Mouse (Mus musculus): Measurements from ENCODE around the gene Dnajb9.
"Not testable (repeated sequence)": the region's sequence is repeated elsewhere in the genome, so short reads cannot be mapped to it uniquely, and the experiment has no call there.

Gene Dnajb9

DNA sequence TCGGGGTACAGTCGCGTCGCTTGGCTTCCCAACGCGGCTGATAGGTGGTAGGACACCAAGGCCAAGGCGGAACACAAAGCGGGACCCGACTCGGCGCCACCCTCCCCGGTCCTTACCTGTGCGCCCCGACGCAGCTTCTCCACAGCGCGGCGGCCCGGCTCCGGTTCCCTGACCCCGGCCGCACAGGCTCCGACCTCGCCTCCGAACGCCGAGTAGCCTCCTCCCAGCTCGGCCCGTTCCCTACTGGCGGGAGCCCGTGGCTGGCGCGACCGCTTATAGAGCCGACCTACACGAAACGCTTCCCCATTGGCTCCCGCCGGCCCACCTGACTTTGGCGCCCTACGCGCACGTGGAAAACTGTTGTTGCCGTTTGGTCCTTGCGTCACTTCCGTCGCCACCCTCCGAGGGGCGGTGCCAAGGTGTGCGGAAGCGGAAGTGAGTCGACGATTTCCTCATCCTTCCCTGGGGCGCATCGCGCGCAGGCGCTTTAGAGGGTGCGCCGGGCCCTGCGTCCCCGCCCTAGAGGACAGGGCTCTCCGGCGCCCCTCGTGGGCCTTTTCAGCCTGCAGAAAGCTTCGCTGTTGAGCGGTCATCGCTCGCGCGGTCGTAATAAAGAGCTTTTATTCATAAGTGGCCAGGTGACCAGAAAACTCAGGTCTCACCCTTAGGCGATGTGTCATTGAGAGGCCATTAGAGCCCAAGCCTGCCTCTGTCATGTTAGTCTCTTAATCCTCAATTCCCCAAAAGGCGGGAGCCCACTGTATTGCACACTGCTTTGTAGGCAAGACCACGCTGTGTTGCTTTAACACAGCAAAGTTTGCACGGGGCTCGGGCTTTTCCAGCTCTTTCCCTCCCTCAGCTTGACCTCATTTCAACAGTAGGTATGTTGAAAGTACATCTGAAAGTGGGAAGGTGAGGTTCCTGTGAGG lies at the start of gene Dnajb9:
Gene Dnajb9, minus strand, starts transcription at position 503 of the 929 bp plus-strand sequence.
- peak; percentile 98 to 99 for DNase-seq (ENCODE audit: low spot score in 2 of 2)

DNA sequence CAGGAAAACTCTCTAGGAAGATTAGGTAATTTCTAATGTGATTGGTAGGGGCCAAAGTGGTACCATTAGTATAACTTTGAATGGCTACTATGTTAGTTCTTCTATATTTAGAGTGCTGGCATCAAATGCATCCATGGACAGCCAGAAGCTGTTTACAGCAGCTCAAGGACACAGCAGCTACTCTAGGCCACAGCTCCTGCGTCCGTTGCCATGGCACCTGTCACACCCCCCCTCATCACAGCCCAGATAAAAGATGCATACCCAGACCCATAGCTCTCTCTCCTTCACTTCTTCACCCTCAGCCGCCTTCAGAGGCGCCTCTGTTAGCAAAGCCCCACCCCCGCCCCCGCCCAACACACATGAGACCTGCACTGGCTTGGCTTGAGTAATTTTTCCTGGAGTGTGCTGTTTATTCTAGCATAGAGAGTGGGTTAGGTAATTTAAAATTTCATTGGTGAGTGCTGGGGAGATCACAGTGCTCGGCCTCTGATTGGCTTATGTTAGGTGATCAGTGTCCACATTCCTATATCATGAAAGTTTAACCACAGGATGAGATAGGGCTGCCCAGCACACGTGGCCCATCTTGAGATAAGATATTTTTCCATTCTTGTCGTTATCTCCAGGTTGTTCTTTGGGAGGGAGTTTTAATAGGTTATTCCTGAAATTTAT lies 38.3 kb upstream of the Dnajb9 start:
- no peak for DNase-seq (ENCODE audit: low spot score in 2 of 2)

GRCm38 (mm10) chr12:44245739-44246138 lies 35.6 kb upstream of the Dnajb9 start:
- DNase-seq (ENCODE audit: low spot score in 2 of 2): no peak

- no peak for DNase-seq (ENCODE audit: low spot score in 2 of 2)
Measured at GRCm38 (mm10) chr12:44242407-44242806, 32.3 kb upstream of the Dnajb9 start.

DNA sequence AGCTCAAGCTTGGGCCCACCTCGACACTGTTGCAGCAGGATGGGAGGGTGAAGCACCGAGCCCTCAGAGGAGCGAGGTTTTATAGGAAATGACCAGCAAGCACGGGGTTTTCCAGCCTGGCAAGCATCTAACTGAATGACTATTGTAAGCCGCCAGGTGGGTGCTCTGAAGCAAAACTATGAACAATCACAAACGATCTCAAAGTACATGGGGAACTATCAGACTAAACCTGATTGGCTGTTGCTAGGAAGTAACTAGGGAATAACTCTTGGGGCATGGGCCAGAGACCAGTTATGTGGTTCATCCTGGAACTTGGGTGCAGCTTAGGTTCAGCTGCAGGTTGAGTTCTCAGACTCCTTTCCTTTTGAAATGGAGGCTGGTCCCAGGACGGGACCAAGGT lies 31.0 kb upstream of the Dnajb9 start:
- peak in 1 of 2 experiments; percentile 5 for DNase-seq (ENCODE audit: low spot score in 2 of 2)

GRCm38 (mm10) chr12:44224650-44225049 lies 14.5 kb upstream of the Dnajb9 start:
- no peak for DNase-seq (ENCODE audit: low spot score in 2 of 2)

DNA sequence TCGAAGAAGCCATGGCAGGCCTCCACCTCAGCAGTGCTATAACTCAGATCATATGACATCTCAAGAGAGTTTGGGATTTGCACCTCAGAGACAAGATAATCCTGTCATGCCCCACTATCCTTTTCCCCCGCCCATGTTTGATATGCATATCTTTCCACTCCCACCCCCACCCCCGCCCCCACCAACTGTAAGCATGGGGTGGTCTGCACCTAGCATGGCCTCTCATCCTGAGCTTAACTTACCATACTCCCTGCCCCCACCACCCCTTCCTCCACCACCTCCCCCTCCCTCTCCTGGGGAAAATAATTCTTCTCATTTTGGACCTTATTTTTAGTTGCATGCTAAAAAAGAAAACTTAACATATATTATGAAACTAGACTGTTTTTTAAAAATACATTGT lies 12.9 kb upstream of the Dnajb9 start:
- DNase-seq (ENCODE audit: low spot score in 2 of 2): no peak

DNA sequence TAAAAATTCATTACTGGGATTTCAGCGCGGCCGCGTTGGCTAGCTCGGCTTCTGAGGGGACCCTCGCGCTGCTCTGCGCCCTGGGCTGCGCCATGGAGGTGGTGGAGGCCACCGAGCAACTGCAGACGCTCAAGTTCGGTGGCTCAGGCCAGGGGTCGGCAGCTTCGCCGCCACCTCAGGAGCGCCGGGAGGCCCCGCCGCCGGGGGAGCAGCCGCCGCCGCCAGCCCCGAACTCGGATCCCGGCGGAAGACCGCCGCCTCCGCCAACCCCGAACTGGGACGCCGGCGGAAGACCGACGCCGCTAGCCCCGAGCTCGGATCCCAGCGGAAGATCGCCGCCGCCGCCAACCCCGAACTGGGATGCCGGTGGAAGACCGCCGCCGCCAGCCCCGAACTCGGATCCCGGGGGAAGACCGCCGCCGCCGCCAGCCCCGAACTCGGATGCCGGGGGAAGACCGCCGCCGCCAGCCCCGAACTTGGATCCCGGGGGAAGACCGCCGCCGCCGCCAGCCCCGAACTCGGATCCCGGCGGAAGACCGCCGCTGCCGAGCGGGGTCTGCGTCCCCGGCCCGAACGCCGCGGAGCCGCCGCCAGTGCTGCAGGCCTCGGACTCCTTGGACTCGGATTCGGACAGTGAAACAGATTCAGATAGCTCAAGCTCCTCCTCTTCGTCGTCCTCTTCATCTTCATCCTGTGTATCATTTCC lies 11.7 kb upstream of the Dnajb9 start:
- peak in 1 of 2 experiments; percentile 11 for DNase-seq (ENCODE audit: low spot score in 2 of 2)

DNA sequence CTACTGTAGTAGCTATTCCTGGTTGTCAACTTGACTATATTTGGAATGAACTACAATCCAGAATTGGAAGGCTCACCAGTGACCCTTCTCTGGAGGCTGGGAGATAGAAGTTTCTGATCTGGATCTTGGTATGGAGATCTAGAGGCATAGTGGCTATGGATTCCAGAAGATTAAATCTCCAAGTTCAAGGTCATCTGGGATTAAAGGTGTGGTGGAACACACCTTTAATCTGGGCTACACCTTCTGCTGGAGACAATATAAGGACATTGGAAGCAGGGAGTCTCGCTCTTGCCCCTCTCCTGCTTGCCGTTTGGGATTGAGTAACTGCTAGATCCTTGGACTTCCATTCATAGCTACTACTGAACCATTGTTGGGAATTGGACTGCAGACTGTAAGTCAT lies 10.9 kb upstream of the Dnajb9 start, which contains the start of gene Pnpla8:
Gene Pnpla8, plus strand, starts transcription at position 301 of the 400 bp plus-strand sequence.
- DNase-seq (ENCODE audit: low spot score in 2 of 2): not testable (repeated sequence)

DNA sequence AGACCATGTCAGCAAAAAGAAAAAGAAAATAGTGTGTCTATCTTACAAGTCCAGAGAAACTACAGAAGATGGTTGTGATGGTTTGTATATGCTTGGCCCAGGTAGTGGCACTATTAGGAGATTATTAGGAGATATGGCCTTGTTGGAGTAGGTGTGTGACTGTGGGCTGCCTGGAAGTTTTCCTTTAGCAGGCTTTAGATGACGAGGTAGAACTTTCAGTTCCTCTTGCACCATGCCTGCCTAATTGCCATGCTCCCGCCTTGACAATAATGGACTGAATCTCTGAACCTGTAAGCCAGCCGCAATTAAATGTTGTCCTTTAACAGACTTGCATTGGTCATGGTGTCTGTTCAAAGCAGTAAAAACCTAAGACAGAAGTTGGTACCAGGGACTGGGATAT lies 1.4 kb upstream of the Dnajb9 start:
- DNase-seq (ENCODE audit: low spot score in 2 of 2): no peak

DNA sequence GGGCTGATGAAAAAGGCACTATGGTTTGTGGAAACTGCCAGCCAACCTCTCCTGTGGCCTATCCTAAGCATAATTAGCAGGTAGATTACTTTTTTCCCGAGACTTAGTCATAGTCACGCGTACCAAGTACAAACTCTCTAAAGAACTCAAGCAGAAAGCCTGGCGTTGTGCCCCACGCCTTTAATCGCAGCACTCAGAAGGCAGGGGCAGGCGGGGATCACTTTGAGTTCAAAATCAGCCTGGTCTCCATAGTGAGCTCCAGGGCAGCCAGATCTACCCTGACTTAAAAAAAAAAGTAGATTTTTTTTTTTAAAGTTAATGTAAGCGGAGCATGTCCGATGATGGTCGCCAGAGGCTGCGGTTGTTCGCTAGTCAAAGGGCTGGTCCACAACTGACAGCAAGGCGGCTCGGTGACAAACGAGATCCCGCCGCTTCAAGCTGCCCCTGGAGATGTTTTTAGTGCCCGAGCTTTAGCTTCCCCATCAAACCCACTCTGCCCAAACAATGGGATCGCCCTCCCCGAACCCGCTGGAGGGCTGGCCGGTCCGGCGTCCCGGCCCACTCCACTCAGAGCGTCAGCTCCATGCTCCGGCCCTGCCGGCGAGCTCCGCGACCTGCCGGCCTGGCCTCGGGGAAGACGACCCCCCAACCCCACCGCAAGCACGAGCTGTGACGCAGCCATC lies 844 bp downstream of the Dnajb9 start:
- peak in 1 of 2 experiments; percentile 2 for DNase-seq (ENCODE audit: low spot score in 2 of 2)

GRCm38 (mm10) chr12:44197873-44198525 lies 12.1 kb downstream of the Dnajb9 start:
- no peak for DNase-seq (ENCODE audit: low spot score in 2 of 2)

DNA sequence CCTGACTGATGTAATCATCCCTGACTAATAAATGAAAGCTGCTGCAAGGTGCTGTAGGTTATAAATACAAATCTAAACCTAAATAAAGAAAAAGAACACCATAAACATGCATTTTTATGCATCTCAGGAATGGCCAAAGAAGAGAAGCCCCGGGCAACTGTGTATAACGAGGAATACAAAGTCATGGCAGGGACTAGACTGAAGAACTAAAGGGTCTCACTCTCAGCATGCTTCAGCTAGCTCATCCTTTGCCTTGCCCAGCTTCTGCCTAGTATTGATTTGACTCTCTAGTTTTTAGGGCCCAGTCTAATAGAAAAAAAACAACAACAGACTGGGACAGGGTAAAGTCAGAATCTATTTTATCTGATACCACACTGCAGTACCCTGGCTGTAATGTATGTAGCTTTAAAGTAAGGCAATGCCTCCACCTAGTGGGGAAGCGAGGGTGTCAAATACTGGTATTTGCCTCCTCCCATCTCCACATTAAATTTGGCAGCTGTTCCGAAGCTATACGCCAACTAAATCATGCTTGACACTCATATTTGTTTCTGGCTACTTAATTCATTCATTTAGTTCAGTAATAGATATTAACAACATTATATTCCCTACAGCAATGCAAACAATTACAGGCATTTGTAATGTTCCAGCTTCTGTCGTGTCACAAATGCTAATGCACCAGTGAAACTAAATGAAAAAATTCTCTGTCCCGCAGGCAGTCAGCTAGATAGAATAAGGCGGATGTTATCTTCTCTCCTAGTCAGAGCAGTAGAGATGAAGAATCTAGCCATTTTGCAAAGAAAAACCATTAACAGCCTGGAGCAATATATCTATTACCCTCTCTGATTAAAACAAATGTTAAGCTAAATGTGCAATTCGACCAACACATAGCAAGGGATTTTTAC lies 28.8 kb downstream of the Dnajb9 start:
- peak in 1 of 2 experiments; percentile 2 for DNase-seq (ENCODE audit: low spot score in 2 of 2)

DNA sequence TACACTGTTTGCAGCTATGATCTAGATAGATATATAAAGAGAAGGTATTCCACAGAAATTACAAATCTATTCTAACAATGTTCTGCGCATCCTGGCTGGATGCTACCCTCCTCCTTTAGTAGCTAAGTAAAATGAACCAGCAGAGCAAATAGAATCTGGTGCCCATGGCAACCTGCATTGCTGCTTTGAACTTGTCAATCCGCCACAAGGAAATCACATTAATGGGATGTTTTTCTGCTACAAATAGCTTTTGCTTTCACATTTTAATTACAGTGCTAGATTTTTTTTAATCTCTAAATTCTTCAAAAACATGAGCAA lies 33.1 kb downstream of the Dnajb9 start:
- no peak for DNase-seq (ENCODE audit: low spot score in 2 of 2)

GRCm38 (mm10) chr12:44176331-44177037 lies 33.6 kb downstream of the Dnajb9 start:
- DNase-seq (ENCODE audit: low spot score in 2 of 2): no peak

DNA sequence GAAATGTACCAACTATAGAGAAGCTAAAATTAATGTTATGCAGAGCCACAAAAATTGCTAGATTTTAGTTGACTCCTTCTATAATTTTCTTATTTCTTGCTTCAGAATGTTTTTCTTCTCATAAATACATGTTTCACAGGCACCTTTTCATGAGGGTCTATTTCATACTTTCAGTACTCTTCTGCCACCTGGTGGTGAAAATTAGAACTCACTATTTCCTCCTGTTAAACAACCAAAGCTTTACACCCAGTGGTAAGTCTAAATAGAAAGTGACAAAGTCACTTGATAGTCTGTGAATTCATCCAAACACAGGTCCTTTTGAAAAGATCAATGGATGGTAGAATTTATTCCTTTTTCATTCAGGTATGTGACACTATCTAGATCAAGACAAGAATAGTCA lies 43.2 kb downstream of the Dnajb9 start:
- no peak for DNase-seq (ENCODE audit: low spot score in 2 of 2)

- no peak for DNase-seq (ENCODE audit: low spot score in 2 of 2)
Measured at GRCm38 (mm10) chr12:44159349-44159748, 50.8 kb downstream of the Dnajb9 start.
